Mouse (Mus musculus) kidney, adult 18-20 months (tissue): ENCODE measurements around the gene Pllp.

Experiments
- DNase-seq: peaks from one replicate; pipeline ENCODE4 v3.0.0; 2021

Pllp gene

DNA sequence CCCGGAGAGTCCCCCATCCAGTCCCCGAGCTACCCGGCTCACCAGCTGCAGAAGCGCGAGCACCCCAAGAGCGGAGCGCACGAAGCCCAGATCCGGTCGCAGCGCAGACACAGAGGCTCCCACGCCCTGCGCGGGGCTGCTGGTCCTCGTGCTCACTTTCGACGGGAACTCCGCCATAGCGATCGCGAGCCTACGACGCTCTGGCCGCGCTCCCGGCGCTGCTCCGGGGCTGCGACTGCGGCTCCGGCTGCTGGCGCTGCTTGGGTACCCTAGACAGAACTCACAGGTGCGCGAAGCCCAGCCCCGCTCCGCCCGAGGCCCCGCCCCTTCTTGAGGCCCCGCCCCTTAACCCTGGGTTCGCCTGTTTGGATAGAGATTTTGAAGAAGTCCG lies at the start of gene Pllp:
Gene Pllp (minus strand): TSS at position 285 of the 391 bp plus-strand sequence.
- peak; percentile 70 for DNase-seq

DNA sequence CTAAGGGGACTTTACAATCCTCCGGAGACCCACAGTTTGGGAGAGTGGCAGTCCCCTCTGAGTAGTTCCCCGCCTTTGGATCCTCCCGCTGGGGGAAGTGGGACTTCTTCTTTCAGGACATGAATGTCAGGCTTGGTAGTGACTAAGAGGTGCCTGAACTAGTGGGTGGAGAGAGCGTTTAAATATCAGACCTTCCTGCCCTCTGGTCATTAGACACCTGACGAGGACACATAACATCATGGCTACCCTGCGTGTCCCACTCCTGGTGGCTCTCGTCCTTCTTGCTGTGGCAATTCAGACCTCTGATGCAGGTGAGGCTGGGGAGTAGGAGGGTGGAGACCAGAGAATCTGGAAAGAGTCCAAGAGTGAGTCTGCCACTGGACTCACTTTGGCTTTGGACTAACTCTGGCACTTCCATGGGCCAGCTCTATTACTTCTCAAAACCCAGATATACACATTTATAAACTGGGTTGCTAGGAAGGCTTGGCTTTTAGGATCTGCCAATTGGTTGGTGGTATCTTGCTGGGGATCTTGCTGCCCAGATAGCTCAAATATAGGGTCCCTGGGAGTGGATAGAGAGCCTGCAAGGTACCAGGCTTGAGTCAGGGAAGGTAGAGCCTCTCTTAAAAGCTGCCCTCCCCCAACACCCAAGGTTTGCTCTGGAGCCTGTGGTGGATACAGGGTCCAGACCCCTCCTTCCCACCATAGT lies 49.6 kb upstream of the Pllp start, which contains the start of gene Ccl22:
Gene Ccl22 (plus strand): TSS at position 115 of the 709 bp plus-strand sequence.
- DNase-seq = no peak

DNA sequence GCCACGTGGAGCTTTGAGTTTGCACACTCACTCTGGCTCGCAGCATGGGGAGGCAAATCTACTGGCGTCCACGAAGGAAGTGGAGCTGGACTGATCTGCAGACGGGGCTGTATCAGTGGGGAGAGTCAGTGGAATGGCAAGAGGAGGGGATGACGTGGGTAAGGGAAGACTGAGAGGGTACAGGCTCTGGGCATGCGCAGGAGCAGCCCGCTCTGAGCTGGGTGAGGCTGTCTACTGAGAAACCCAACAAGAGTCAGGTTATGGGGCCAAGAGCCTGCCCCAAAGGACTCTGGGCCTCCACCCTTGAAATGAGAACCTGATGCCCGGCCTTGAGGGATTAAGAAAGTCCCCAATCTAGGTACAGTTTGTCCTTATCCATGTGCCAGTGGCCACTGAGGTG lies 48.9 kb upstream of the Pllp start:
- no peak for DNase-seq

DNA sequence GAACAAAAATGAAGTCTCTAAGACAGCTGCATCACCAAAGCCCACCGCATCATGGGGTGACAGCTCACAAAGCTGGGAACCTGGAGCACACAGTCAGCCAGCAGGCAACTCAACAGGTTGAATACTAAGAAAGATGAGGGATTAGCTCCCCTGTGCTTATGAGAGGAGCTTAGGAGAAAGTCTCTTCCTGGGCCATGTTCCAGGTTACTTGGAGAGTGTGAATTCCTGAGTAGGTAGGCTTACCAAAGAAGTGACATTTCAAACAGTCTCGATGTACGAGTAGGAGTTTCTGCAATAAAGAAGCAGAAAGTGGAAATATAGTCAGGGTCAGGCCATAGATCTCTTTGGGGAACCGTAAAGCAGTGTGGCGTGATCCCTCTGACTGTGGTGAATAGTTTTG lies 48.4 kb upstream of the Pllp start:
- no peak for DNase-seq

DNA sequence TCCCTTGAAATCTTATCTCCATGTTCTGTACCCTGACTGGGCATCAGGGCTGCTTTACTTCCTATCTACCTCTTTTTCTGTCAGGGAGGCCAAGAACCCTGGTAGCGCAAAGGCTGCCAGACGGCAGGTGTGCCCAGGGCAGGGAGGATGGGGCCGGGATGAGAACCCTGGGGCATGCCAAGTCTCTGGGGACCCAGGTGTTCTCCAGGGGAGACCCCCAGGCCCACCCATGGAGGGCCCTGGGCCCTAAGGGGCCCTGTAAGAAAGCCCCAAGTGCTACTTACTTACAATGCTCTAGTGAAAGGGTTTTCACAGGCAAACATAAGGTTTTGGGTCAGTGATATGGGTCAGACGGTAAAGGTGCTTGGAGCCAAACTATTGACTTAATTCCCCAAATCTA lies 45.6 kb upstream of the Pllp start:
- no peak for DNase-seq

DNA sequence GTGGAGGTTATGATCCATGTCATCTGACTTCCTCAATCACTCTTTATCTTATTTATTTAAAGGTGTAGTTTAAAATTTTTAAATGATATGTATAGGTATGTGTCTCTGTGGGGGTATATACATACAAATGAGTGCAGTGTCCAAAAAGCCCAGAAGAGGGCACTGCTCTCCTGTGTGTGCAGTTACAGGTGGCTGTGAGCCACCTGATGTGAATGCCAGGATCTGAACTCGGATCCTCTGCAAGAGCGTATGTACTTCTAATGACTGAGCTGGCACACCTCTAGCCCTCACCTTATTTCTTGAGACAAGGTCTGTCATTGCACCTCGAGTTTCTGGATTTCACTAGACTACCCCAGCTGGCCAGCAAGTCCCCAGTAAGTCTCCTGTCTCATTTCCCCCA lies 44.5 kb upstream of the Pllp start:
- DNase-seq = no peak

DNA sequence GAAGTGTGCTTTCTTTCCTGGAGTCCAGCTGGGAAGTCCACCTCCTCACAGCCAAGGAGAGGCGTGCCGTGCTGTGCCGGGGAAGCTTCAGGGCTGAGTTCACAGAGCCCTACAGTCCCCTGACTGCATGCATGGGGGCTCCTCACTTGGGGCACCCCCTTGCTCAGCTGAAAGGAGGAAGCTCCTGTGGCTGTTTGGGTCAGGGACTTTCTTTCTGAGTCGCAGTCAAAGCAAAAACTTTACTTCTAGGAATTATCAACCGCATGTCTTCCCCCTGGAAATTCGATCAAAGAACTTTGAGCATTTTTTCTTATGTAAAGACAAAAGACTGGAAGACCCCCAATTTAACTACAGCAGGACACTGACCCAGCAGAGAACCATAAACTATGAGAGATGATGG lies 43.8 kb upstream of the Pllp start:
- no peak for DNase-seq

DNA sequence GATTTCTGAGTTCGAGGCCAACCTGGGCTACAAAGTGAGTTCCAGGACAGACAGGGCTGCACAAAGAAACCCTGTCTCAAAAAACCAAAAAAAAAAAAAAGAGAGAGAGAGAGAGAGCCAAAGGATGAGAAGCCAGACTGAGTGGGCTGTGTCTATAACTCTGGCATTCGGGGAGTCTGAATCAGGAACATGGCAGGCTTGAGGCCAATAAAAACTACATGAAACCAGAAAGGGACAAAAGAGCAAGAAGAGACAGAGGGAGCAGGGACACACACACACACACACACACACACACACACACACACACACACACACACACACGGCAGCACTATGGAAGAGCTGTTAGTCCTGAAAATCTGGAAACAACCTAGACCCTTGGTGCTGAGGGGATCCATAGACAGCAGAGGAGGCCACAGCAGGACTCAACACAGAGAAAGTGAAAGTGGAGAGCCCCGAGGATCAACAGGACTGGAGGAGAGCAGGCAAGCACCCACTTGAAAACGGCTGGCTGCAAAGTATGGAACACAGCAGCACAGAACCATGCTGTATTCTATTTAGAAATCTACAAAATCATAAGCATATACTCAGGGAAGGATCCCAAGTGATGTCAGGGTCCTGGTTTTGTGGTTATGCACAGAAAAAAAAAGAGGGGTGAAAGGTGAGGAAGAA lies 39.5 kb upstream of the Pllp start:
- peak; percentile 28 for DNase-seq

DNA sequence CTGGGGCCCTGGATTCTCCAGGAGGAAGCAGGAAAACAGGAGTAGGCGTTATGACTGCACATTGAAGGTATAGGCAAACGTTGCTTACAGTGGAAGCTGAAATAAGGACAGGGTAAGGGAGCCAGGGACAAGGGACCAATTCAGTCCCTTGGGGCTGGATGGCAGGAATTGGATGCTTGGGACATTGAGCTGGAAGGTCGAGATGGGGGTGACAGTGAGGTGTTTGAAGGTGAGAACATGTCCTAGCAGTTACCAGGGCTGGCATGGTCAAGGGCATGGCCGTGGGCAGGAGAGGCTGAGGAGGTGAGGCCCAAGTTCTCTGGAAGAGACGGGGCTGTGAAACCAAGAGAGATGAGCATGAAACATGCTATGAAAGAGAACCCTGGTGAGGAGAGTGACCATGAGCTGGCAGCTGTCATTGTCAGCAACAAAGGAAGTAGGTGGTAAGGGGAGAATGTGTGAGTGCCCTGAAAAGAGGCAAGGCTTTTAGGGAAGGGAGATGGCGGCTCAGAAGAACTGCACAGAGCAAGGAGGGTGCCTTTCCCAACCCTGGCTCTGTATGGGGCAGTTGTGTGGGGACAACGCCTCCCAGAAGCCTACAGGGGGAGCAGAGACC lies 38.8 kb upstream of the Pllp start:
- DNase-seq = no peak

DNA sequence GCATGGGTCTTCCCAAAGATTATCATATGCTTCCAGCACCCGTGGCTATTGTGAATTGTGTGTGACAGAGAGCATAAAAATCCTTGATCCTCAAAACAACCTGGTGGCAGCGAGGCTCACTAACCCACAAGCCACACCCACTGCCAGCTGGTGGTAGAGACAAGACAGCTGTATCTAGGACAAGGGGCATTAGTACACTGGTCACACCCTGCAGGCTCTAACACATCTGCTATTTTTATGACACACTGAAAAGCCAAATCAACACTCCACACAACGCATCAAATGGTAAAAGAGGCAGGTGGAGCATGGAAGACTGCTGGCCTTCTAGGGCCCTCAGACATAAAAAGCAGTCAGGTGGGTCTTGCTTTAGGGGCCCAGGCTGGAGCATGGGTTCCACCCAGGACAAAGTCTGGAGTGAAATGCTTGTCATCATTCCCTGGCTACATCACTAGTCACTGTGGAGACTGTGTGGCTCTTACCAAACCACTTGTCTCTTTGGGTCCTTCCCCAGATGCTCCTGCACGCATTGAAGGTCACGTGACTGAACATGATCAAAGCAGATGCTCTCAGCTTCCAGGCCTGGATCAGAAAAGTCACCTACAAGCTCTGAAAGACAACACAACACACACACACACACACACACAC lies 37.9 kb upstream of the Pllp start:
- DNase-seq = no peak

DNA sequence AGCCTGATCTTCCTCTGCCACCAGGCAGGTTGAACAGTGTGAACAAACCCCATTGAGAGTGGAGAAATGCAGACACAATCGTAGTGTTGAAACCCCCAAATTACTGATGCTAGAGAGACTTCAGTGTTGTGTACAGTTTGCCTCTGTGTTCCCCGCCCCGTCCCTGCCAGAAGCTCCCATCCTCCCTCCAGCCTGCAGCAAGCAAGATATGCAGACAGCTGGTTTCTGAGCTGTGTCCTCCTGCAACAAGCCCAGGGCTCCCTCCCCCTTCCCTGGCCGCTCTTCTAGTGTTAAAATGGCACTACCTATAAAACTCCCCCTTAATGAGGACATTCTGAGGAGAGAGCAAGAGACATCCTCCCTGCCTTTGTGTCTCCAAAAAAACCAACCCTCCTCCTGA lies 33.2 kb upstream of the Pllp start:
- DNase-seq = no peak

DNA sequence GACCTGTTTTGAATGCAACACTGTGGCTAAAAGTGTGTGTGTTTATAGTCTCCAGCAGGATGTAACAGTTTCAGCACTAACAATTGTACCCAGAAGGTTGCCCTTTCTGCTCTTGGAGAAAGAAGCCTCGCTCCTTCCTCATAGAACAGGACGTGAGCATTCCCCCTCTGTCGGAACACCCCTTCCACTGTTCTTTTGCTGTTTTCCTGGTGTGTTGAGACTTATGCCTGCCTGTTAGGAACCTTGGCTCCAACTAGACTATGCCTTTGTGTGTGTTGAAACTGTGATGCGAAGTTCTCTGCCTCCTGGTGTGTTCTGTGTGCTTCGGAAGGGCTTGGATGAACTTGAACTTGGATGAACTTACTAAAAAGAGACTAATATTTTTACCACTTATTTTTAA lies 29.9 kb upstream of the Pllp start:
- no peak for DNase-seq

DNA sequence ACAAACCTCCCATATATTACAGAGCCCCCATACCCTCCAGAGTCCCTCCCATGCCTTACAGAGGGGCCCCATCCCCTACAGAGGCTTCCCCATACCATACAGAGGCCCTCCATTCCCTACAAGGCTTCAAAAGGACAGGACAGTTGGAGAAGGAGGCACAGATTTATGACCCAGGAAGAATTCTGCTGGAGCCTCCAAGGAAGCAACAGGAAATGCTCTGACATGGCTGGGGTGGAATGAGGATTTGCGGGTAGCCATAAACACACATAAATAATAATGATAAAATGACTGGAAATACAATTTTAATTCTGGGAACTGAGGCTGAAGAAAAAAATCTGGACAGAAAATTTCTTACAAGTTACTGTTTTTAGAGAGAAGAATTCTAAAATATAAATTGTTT lies 20.8 kb upstream of the Pllp start:
- no peak for DNase-seq

DNA sequence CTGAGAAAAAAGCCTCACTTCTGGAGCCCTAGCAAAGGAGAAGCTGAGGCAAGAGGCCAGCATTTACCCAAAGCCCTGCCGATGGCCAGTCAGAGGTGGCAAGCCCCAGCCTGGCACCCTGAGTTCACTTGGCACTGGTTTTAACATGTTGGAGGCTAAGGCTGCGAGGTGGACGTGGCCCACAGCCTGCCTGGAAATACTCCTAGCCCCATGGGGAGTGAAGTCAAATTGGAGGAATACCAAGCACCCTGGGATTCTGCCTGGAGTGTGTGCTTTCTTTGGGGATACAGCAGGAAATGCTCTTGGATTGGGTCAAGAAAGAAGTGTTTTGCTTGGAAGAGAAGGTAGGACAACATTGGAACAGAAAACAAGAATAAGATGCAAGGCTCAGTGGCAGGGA lies 19.8 kb upstream of the Pllp start:
- no peak for DNase-seq

DNA sequence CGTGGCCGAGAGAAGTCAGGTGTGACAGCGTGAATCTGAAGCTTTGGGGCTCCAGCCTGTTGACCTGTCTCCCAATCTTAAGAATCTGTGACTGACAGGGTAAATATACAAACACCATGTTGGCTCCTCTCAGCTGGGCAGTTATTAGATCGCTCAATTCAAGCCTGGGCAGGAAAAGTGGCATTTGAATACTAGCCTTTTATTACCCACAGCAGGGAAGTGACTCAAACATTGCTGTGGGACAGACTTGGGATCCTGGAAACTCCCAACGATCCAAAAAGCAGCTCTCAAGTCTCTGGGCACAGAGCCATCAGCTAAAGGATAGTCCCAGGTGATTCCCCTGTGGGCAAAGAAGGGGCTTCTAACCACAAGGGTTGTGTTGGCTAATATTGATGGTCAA lies 18.5 kb upstream of the Pllp start:
- no peak for DNase-seq

DNA sequence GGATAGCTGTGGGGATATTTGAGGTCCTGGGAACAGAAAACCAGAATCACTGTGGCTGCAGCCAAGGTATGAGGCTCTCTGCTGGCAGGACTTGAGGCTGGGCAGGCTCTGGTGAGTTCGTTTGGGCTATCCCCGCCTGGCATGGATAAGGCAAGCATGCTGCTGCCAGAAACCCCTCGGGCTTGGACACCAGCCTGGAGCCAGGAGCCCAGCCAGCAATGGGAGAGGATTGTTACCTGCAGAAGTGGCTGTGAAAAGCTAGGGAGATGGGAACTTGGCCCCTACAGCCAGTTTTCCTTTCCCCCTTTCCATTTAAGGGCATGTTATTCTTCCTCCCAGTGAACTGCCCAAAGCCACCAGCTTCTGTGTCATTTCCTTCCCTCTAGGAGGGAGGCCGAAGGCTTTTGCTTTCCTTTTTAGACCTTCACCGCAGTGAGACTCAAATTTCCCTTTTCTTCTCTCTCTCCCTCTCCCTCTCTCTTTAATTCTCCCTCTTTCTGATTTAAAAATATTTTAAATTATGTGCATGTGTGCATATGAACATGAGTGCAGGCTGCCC lies 15.2 kb upstream of the Pllp start:
- no peak for DNase-seq

DNA sequence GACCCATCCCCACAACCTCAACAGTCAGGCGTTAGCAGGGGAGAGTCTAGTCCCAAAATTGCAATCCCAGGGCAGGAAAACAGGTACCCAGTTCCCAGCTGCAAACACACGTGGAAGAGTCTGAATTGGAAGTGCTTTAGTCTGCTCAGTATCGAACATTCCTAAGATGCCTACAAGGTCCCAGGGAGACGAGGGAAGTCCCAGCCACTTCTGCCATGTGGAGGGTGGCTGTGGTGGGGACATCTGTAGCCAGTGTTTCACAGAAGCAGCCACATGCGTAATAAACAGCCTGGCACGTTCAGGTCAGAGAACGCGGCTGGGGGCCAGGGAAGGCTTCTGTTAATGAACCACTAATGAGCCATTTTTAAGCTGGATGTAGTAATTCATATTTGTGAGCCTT lies 14.3 kb upstream of the Pllp start:
- no peak for DNase-seq

DNA sequence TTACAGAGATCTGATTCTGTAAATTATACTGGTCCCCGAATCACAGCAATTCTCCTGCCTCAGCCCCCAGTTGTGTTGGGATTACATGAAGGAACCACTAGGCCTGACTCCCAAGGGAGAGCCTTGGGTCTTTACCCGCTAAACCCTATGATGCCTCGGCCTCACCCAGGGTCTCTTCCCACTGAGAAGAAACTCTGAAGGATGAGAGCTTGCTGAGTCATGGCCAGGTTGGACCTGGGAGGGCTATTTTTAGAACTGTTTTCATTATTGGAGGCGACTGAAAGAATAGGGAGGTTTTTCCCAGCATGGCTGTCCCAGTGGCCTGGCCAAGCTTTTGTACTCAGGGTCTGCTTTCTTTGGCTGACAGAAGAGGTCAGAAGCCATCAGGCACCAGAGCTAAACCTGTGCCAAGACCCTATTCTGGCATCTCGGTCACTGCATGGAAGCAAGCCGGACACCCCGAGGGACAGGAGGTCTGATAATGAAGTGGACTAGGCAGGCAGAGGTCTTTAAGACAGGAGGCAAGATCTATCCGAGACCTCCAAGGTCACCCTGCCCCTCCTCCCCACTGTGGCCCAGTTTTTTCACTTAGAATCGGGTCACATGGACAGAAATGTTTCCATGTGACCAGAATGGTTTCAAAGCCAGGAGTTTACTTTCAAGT lies 10.8 kb upstream of the Pllp start:
- DNase-seq = peak; percentile 60

DNA sequence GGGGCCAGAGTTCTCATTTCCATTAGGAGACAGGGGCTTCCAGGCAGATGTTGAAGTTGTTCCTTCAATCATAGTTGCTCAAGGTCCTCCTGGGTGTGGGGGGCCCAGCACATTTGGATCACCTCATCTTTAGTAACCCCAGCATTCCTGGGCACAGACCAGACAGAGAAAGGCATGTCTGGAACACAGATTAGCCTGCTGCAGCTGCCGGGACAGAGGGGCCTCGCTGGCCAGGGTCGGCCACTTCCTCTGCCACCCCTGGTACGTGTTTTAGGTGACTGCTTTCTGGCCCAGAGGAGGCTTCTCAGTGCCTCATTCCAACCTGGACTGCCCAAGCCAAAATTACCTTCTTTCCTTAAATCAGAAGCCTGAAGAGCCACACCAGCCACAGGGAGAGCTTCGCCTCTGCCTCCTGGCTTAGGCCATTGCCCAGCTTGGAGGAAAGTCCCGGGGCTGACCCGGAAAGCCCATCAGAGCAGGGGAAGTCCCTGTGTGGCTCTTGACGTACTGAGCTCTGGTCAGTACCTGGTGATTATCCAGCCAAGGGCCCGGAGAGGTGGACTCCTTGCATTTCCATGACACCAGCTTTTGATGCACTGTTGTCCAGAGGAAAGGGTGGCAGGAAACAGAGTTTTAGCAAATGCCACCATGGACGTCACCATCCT lies 9.6 kb upstream of the Pllp start:
- DNase-seq = no peak

DNA sequence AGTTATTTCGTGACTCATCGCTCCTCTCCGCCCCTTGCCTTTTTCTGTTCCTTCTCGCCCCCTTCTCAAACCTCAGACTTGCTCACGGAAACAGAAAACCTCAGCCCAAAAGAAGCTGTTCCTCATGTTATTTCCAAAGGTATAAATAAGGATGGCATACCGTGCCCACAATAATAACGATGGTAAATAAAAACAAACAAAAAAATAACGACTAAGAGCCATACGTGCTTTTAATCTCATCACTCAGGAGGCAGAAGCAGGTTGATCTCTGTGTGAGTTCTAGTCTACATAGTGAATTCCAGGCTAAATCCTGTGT lies 8.5 kb upstream of the Pllp start:
- no peak for DNase-seq

DNA sequence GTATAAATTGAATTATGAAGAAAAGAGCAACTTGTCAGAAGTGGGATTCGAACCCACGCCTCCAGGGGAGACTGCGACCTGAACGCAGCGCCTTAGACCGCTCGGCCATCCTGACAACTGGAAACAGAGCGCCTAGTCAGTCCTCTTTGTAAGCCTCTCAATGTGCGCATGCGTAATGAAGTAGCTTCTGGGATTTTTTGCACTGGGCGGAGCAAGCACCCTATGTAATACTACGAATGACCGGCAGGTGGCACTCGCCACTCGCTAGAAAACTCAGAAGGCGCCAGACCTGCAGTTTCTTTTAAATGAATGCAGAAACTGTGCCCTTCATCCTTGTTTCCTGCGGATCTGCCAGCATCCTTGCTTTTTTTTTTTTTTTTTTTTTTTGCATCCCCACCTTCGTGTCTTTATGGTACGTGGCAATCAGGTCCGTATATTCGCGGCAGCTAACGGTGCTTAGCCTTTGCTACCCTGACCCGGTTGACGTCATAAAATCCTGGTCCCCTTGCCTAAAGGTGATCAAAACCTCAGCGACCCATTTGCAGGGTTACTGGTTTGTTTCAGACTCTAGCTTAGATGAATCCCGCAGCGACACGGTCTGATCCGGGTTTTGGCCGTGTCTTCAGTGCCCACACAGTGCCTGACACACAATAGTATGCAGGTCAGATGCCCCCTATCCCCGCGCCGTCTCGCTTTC lies 8.0 kb upstream of the Pllp start:
- peak; percentile 99 for DNase-seq
